Mouse (Mus musculus) urinary bladder, adult 18-20 months (tissue): Measurements from ENCODE around the gene 1700029H14Rik.

Experiments
- DNase-seq, 2 experiments: peaks; one replicate each; pipeline ENCODE4 v3.0.0; 2022; ENCODE audit warnings: low spot score in 2 of 2, mixed read lengths in 2 of 2

1700029H14Rik gene

GRCm38 (mm10) chr8:13541526-13541925 lies 20.7 kb downstream of the 1700029H14Rik start:
- DNase-seq: no peak

- DNase-seq: no peak
Observed at GRCm38 (mm10) chr8:13540122-13540521, 22.1 kb downstream of the 1700029H14Rik start.

- peak in 1 of 2 experiments; percentile 45 for DNase-seq
Observed at GRCm38 (mm10) chr8:13538821-13539220, 23.4 kb downstream of the 1700029H14Rik start.

- no peak for DNase-seq
Observed at GRCm38 (mm10) chr8:13537102-13537501, 25.2 kb downstream of the 1700029H14Rik start.

- DNase-seq: no peak
Observed at GRCm38 (mm10) chr8:13533123-13533522, 29.1 kb downstream of the 1700029H14Rik start.

- DNase-seq: no peak
Observed at GRCm38 (mm10) chr8:13531602-13532171, 30.6 kb downstream of the 1700029H14Rik start.

GRCm38 (mm10) chr8:13530941-13531340 lies 31.3 kb downstream of the 1700029H14Rik start:
- DNase-seq: peak; percentile 45 to 70

GRCm38 (mm10) chr8:13530401-13530800 lies 31.9 kb downstream of the 1700029H14Rik start:
- no peak for DNase-seq

- peak in 1 of 2 experiments; percentile 70 for DNase-seq
Observed at GRCm38 (mm10) chr8:13529891-13530316, 32.4 kb downstream of the 1700029H14Rik start.

- no peak for DNase-seq
Observed at GRCm38 (mm10) chr8:13529011-13529840, 33.0 kb downstream of the 1700029H14Rik start.

- DNase-seq: no peak
Observed at GRCm38 (mm10) chr8:13521392-13521791, 40.9 kb downstream of the 1700029H14Rik start.

GRCm38 (mm10) chr8:13520349-13520748 lies 41.9 kb downstream of the 1700029H14Rik start:
- DNase-seq: no peak

- no peak for DNase-seq
Observed at GRCm38 (mm10) chr8:13519503-13519902, 42.8 kb downstream of the 1700029H14Rik start.

GRCm38 (mm10) chr8:13517284-13517781 lies 44.9 kb downstream of the 1700029H14Rik start:
- DNase-seq: no peak

GRCm38 (mm10) chr8:13516728-13517127 lies 45.5 kb downstream of the 1700029H14Rik start:
- DNase-seq: no peak

- peak in 1 of 2 experiments; percentile 63 for DNase-seq
Observed at GRCm38 (mm10) chr8:13516011-13516442, 46.2 kb downstream of the 1700029H14Rik start.

- DNase-seq: no peak
Observed at GRCm38 (mm10) chr8:13513556-13514370, 48.5 kb downstream of the 1700029H14Rik start.

GRCm38 (mm10) chr8:13512677-13513076 lies 49.6 kb downstream of the 1700029H14Rik start:
- DNase-seq: no peak

- DNase-seq: no peak
Observed at GRCm38 (mm10) chr8:13512016-13512415, 50.2 kb downstream of the 1700029H14Rik start.

GRCm38 (mm10) chr8:13507284-13507937 lies 54.9 kb downstream of the 1700029H14Rik start:
- DNase-seq: no peak

GRCm38 (mm10) chr8:13506849-13507248 lies 55.4 kb downstream of the 1700029H14Rik start:
- peak; percentile 87 to 89 for DNase-seq
